Mouse (Mus musculus) ovary, postnatal 10 days (tissue): Measurements from ENCODE around the gene Gm49322.
"Not testable (repeated sequence)": the region's sequence is repeated elsewhere in the genome, so short reads cannot be mapped to it uniquely, and the experiment has no call there.

ENCODE experiments used
- DNase-seq: peaks from one replicate; pipeline ENCODE4 v3.0.0; 2022; ENCODE audit warnings: low spot score

Gene Gm49322

DNA sequence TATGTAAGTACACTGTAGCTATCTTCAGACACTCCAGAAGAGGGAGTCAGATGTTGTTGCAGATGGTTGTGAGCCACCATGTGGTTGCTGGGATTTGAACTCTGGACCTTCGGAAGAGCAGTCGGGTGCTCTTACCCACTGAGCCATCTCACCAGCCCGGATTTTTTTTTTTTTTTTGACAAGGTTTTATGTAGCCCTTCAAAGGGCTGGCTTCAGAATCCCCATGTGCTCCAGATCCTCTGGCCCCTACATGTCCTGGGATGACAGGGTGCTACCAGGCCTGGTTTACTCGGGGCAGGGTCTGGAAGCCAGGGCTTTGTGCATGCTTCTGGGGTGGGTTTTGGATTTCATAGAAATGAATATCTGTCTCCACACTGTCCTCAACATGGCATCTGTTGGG, at the start of gene Gm49322:
Gene Gm49322, plus strand, starts transcription at position 301 of the 400 bp plus-strand sequence.
- DNase-seq, result not testable (repeated sequence)

DNA sequence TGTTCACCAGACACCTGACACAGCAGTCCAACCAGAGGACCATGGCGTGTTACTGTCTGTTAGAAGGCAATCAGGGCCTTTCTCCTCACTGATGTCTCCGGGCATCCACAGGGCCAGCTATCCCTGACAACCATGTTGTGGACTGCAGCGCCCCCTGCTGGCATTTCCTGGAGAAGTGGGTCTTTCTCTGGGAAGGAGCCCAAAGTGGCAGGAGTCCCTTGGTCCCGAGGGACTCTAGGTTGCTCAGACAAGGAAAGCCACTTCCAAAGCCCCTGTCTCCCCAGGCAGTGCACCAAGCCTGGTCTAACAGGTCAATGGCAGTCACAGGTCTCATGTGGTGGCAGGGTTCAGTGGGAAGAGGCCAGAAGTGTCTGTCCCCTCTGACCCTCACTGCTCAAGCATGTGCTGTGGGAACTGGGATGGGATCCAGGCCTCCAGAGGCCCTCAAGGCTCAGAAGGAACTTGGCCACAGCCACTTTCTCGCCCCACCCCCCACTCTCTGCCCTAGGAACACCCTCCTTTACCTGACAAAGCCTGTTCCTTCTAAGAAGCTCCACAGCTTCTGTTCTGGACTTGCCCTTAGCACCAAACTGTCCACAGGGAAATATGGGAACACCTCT, 48.4 kb upstream of the Gm49322 start:
- peak; percentile 69 for DNase-seq

DNA sequence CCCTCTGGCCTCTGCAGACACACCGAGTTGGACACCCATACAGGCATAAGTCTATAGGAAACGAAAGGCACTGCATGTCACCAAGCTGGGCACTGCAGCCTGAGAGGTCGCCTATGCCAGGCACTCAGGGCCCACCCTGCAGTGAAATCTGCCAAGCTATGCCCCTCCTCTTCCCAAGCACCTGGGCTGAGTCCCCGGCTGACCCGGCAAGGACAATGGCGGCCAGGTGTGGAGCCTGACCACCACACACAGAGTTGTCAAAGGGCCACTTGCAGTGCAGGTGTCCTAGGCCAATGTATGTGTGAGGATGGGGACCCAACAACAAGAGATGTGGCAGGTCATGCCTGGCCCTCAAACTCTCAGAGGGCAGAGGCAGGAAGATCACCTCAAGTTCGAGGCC, 46.4 kb upstream of the Gm49322 start:
- no peak for DNase-seq

DNA sequence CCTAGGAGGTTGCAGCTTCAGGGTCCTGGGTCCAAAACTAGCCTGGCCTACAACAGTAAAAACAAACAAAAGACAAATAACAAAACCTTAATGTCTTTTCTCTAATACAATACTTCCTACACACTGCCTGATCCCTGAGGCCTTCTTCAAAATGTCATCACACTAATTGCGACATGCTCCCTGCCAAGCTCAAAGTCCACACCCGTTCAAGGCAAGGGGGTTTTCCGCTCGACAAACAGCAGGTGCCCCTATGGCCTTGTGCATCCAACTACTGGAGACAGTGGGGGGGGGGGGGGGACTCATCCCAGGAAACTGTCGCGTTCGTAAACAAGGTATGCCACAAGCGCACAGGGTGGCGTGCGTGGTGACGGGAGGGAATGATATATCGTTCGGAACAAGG, 45.2 kb upstream of the Gm49322 start:
- DNase-seq, result no peak

DNA sequence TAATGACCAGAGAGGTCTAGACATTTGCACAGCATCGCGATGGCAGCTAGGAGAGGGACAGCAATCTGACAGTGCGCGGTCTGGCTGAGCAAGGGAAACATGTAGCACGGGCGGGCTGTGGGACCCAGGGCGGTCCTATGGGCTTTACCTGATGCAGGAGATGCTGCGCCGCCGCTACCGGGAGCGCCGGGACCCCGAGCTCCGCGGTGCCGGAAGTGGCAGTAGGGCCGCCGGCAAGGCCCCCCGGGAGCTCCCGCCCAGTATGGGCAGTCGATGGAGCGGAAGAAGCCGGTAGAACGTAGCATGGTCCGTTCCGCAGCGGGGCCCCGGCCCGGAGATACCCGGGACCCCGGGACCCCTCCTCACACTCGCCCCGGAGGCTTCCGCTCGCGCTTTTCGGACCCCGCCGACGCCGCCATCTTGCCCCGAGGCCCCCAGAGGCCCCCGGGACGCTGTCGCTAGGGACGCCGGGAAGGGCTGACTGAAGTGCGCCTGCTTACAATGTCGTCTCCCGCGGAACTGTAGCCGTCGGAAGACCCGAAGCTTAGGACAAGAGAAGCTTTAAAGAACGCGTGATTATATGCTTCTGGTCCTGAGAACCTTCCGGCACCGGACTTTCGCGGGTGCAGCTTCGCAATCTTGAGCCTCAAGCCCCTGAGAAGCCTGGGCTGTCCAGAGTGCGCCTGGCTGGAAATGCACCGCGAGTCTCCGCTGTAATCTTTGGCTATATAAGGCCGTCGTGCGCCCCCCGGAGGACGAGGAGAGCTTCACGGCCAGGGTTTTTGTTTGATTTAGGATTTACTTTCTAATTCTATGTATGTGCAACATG, 44.5 kb upstream of the Gm49322 start, which contains the start of gene Rexo1:
Gene Rexo1, minus strand, starts transcription at position 445 of the 829 bp plus-strand sequence.
- peak; percentile 83 for DNase-seq

DNA sequence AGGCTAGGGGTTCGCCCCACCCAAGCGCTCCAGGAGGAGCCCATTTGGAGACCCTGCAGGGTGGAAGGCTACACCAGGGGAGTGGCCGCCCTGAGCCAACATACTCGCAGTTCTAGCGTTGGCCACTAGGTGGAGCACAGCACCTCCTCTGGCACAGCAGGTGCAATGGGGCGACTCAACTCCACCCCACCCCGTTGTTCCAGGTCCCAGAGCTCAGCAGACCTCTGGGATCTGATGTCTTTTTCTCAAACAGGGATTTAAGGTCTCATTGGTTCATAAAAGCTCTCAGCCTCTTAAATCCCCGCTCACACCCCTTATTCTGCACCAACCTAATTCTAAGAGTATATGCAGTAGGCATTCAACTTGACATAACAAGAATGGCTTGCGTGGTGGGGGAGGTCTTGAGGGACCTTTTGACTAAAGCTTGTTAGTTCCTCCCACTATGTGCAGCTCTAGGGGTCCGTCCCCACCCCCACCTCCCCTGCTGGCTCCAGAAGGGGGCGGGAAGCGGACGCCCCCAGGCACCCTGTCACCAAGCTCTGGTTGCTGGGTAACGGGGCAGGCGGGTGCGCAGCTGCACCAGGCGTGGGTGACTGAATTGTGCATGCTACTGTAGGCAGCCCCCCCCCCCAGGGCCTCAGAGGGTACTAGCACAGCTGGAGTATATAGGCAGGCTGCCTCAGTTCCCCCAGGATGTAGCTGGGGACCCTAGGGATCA, 39.3 kb upstream of the Gm49322 start:
- peak; percentile 74 for DNase-seq

DNA sequence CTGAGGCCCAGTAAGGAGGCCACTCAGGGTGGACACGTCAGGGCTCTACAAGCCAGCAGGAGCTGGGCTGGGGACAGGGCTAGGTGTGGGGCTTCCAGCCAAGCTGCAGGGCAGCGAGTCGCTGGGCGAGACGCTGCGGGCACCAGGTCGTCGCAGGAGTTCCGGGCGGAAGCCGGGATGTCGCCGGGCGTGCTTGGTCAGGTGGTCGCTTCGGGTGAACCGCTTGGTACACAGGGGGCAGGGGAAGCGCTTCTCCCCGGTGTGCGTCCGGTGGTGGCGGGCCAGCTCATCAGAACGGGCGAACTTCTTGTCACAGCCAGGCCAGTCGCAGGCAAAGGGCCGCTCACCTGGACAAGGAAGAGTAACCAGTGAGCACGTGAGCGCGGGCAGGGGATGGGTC, 36.9 kb upstream of the Gm49322 start:
- no peak for DNase-seq

DNA sequence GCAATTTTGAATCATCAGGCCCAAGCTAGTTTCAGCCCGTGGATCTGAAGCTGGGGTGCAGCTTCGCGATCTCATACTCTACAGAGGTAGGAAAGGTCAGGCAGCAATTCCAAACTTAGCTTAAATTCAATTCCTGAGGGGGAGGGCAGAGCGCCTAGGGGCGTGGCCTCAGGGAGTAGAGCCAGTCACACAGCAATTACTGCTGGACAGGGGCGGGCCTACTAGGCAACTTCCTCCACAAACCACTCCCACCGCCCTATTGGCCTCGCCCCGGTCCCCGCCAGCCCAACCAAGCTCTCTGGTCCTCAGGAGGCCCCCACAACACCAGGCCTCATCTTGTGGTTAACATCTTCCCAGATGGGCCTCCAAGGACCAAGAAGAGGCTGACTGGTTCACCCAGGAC, 36.2 kb upstream of the Gm49322 start:
- DNase-seq, result no peak

DNA sequence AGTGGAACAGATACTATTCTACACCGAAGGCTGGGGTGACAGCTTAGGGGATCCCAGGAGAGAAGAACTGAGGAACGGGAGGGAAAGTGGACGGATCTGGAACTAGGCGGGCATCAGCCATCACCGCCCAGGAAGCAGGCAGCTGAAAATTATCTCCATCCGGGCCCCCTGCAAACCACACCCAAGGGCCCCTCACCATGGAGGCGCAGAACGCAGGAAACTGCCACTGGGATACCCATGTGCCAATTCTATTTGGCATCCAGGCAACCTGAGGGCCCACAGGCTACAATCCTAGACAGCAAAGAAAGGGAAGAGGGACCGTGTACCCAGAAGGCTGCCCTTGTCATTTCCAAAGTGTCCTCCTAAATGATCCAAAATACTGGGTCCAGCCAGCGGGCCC, 35.4 kb upstream of the Gm49322 start:
- no peak for DNase-seq

DNA sequence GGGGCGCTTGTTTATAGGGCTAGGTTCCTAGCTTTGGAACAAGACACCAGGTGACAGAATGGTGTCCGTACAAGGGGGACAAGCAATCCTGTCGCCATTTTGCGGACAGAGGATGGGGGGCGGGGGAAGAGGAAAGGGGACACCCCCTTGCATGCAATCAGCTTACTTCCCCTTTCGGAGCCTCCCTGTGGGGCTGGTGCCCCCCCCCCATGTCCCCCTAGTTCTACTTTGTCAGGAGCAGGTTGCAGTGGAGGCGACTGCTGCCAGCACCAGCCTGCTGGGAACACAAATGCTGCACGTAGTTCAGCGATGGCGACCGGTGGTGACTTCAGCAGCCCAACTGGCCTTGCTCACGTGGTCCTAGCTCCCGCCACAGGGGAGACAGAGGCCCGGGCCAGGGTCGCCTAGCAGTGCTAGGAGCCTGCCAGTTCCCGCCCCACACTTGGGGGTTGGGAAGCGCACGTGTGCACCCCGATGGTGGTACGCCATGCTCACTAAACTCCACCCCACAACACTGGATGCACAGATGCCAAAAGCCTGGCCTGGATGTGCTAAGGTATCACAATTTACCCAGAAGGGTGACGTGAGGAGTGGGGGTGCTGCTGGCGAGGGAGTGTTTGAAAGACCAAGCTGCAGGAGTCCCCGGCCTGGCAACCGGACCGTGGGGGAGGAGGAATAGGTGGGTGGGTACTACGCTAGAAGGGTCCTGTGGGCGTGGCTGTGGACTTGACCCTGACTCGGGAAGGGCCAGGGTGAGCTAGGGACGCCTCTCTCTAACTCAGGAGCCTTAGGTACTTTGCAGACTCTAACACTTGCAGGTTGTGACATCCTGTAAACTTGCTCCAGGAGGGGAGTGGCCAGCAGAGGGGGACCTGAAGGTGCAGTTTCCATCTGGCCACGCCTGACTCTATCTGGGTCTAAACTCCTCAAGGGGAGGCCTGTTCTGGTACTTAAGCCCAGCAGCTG, 34.7 kb upstream of the Gm49322 start:
- no peak for DNase-seq

DNA sequence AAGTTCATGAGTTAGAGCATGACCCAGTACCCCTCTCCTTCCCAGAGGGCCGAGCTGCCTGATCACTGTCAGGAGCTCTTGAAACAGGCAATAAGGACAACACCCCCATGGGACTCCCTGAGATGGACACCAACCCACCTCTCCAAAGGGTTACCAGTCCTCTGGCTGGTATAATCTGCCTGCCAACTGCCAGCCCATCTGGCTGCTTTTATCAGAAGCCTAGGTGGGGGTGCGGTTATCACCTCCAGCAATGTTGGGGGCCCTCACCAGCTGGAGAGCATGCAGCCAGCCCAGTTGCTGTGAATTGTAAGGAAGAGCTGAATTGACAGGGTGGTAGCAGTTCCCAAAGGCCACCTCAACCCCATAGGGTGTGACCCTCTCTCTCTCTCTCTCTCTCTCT, 33.3 kb upstream of the Gm49322 start:
- no peak for DNase-seq

DNA sequence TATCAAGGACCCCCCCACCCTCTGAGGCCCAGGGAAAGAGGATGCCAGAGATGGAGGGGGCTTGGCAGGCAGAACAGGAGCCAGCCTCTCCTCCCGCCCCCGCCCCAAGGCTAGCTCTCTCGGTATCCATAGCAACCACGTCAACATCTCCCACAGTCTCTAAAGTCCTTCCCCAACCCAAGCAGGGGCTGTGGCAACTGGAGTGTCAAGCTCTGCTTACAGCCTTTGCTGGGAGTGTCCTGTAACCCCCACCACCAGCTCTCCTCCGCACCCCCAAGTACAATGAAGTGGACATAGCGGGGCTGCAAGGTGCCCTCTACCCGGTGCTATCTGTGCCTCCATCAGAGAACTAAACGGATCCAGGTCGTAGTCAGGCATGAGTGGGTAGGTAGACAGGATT, 31.9 kb upstream of the Gm49322 start:
- DNase-seq, result no peak

DNA sequence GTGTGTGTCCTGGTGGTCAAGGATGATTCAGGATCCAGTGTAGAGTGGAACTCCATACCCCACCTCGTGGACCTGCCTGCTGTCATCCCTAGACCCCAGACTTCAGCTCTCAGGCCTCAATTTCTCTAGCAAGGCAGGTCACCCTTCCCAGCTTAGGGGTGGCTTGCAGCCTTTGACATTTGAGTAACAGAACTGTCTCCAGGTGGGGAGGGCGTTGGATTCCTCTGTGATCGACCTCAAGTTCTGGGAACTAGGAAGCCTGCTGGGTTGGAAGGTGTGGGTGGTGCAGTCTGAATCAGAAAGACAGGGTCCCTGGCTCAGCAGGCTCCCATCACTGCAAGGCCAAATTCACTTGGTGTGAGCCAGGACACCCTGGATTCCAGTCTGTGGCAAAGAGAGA, 30.9 kb upstream of the Gm49322 start:
- DNase-seq, result no peak

DNA sequence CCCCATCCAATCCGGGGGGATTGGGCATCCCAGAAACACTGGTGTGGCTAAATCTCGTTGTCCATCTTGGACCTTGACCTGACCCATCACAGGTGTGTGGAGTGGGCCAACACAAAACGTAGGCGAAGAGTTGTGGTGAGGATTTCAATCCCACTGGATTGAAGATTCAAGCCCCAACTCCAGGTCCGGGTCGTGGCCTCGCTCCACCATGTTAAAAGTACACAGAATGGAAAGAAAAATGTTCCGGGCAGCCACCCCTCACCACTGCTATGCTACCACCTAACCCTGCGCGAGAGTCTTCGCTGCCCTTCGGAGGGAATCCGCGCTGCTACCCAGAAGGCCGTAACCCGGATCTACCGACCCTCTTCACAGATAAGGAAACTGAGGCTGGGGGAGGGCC, 29.9 kb upstream of the Gm49322 start:
- DNase-seq, result no peak

DNA sequence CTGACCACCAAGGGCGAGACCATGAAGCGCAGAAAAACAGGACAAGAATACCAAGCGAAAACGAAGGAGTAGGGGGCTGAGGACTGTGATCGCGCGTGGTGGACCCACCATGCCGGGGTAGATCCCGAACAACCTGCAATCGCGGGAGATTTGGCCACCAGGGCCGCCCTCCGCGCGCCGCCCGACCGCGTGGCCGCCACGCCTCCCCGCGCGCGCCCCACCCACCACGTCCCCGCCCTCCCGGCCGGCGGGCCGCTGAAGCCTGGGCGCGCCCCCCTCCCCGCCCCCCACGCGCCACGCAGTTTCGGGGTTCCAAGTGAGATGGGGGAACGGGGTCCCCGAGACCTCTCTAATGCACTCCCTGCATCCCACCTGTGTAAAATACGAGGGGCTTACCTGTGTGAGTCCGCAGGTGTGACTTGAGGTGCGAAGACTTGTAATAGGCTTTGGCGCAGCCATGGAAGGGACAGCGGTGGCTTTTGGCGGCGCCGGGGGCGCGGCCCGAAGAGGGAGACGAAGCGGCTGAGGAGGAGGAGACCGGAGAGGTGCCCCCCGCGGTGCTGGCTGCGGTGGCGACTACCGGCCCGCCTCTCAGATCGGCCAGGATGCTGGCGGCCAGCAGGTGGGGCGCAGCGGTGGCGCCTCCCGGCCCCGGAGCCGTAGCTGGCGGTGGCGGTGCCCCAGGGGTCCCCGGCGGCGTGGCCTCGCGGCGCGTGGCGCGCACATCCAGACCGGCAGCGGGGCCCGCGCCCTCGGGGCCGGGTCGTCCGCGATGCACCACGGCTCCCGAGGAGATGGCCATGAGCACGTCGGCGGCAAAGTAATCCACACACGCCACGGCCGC, 29.2 kb upstream of the Gm49322 start:
- DNase-seq, result no peak

DNA sequence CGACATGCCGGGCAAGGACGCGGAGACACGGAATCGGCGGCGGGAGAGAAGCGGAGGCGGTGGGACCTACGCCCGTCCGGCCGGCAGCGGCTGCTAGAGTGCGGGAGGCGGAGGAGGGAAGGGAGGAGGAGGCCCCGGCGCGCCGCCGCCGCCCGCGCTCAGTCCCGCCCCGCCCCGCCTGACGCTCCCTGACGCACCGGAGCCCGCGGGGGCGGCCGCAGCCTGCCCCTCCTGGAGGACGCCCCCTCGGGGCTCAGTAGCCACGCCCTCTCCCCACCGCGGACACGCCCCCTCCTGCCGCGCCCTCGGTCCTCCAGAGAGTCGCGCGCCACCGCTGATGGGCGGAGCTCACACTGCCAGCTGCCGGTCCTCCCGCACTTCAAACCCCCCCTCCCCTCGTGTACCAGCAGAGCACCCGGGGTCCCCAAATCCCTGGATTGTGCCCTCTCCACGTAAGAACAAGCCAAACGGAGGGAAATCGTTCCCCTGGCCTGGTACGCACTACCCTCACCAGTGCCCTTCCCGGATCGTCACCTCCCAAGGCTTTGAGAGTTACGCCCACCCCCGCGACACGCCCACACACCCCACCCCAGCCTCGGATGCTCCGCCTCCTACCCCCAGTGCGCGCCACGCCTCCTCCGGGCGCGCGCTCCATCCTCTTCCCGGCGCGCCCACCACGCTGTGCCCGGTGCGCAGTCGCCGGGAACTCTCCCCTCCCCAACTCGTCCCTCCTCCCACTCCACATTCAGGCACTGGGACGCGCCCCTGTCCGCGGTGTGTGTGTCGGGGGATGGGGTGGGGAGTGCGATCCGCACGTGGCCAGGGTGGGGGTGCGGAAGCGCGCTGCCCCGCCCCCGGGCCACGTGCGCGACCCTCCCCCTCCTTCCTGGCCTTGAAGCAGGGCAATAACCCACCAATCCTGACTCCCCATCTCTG, 28.4 kb upstream of the Gm49322 start, which contains the start of gene Klf16:
Gene Klf16, minus strand, starts transcription at position 127 of the 936 bp plus-strand sequence.
- peak; percentile 97 for DNase-seq

DNA sequence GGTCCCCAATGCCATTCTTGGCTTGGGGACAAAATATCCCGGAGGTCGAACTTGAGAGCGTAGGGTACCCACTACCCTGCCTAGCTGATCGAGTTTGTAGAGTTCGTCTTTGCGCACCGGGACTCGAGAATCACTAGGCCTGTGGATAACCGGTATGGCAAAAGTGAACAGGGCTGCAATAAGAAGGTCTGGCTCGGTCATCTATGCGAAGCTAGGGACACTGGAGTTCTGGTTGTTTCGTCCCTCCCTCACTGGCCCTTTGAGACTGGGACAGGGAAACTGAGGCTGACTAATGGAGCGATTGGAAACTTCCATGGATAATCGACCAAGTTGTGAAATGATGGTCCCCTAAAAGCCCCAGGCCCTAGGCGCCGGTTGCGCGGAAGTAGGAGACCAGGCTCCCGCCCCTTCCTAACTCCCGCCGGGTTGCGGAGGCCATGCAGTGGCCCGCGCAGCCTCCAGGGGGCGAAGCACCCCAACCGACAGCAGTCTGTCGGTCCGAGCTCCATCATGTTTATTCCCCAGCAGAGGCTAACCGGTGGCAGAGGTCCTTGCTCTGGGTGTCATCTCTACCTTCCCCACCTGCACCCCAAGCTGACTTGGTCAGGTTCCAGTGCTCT, 27.6 kb upstream of the Gm49322 start:
- peak; percentile 67 for DNase-seq

DNA sequence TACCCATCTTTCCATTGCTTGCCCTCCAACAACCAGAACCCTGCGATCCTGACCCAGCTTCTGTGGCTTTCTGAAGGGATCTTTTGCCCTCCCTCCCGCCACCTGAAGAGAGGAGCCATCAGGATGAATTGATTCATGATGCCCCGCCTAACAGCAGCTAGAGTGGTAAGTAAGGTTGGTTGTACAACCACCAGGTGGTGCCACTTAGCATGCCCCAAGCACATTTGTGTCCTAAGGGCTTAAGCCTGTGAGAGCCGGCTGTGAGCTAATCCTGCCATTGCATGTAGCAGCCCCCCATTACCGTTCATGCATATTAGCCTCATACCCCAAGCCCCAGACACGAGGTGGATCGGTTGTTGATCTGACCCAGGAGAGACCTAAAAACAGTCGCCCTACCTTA, 26.9 kb upstream of the Gm49322 start:
- no peak for DNase-seq

DNA sequence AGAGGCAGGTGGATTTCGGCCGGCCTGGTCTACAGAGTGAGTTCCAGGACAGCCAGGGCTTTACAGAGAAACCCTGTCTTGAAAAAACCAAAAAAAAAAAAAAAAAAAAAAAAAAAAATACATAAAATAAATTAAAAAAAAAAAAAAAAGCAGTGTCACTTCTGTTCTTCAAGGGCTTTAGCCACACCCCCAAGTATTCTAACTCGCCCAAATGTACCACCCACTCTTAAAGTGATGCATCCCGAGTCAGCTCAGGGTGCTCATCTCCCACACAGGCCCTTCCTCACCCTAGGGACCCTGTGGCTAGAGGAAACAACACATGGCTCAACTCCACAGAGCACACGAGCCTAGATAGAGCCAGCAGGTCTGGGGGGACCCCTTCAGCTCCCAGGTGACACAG, 22.8 kb upstream of the Gm49322 start:
- DNase-seq, result no peak
